Mouse (Mus musculus) induced T-regulatory cell, adult 2 months (primary cell): ENCODE measurements at regions not wholly inside any gene's neighbourhood (a gene's known extent, or its start where the extent isn't known, plus 50 kb on each side); places are given as distances from the start of the nearest gene placed in this dataset.
A peak's percentile ranks its signal among the peaks of the same experiment; 100 is the strongest.

Source experiments
- DNase-seq: peaks from one replicate; pipeline ENCODE4 v3.0.0-alpha.2; 2012; ENCODE audit warnings: low read depth

DNA sequence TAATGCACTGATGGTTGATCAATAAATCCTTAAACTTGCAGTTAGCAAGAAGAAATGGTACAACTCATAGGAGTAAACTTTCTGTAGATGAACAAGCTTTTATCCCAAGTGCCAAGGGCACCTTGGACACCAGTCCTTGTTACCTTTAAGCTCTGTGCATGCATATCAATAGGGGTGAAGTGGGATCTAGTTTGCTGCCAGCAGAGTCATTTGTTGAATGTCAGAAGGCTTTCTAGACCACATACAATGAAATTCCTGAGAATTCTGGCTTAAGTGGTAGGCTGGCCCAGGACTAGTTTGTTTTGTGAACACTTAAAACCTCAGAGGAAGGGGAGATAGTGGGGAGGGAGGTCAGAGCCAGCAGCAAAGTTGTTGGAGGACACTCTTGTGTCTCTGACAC lies 437.9 kb upstream of the 4930412O13Rik start:
- DNase-seq = no peak

DNA sequence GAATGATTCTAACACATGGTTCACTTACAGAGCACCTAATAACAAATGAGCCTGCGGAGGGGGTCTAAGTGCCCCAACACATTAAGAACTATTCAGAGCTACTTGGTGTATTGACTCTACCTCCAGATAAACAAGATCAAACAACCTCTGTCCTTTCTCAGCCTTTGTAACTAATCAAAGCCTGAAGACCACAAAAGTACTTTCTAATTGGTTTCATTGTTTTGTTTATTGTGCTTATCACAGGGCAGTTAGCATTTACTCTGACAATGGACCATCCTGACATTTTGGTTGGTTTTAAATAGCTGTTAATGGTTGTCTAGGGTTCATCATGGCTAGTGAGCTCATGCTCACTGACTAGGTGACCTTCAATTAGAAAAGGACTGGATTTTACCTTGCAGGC lies 435.2 kb upstream of the 4930412O13Rik start:
- no peak for DNase-seq

DNA sequence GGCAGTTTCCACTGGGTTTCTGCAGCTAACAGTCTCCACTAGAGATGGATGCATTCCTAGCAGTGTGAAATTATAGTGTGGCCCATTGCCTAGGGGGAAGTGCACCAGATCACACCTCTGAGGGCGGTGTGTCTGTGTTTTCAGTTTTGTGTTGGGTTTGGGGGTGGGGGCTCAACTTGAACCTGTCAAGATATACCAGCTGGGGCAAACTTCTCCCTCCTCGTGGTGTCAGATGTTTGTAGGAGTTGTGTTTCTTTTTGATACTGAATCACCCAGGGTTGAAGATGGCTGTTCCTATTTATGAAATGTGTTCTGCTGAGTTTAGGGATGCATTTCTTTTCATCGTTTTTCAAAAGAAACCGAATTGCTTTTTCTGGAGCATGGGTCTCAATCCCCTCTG lies 416.6 kb upstream of the 4930412O13Rik start:
- no peak for DNase-seq

DNA sequence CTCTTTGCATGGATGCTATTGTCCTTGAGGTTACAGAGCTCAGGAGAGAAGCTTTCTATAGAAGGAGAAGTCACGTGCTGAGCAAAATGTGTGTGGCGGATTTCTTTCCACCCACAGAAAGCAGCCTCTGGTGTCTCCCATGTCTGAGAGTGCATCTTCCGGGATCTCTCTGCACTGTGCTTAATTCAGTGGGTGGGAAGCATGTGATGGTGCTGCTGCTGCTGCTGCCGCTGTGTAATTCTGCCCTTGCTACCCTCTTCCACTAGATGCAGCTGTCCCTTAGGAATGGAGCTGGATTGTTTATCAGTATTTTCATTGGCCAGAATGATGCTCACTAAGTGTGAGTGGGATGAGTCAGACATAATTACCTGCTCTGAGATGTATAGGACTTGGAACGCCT lies 416.2 kb upstream of the 4930412O13Rik start:
- DNase-seq = no peak

DNA sequence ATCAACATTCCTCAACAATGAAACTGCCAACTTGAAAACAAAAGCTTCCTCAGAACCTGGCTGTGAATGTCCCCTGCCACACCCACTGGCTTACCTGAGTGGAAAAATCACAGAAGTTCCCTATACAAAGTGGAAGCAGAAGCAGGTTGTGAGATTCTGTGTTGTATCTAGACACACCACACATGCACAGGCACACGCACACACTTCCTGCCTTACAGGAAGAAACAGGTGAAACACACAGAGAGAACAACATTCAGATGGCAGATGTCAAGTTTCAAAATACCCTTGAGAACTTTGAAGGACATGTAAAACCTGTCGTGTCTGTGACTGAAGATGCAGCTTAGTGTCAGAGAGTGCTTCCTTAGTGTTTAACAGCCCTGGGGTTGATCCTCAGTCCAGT lies 413.5 kb upstream of the 4930412O13Rik start:
- peak; percentile 26 for DNase-seq

DNA sequence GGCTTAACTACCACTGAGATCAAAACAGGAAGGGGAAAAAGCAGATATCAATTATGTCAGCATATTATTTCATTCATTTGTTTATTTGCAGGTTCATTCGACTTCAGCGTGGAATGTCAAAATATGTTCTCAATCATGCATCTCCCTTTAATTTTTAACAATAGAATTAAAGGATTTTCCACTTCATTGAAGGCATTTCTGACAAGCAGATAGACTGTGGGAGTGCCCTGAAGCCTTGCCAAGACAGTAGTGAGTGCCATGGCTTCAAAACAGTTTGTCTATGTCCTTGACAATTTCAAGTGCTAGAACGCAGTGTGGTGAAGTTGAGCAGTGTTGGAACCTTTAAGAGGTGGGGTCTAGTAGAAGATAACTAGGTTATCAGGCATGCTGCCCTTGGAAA lies 412.4 kb upstream of the 4930412O13Rik start:
- no peak for DNase-seq

DNA sequence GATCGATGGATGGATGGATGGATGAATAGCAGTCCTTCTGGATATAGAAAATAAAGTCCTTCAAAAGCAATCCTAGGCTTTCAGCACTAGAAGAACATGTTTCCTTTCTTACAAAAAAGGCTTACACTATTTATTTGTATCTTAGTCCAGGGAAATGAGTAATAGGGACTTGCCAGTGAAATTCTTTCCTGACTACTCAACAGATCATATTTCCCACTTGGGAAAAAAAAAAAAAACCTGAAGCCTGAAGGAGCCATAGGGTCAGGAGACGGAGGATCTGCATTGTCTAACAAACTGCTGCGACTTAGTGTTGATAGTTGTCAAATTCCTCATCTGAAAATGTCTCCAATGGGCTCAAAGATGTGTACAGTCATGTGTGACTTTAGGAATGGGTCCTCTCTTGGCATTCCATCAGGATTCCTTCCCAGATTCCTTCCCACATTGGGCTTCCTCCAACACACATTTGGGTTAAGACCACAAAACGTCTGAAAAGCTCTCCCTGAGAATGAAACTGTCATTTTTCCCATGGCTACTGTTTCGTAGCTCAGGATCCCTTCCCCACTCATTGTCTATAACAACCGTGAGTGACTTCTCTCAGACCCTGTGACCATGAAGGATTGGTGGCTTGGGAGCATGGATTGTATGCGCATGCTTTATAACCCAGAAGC lies 399.2 kb upstream of the 4930412O13Rik start:
- no peak for DNase-seq

DNA sequence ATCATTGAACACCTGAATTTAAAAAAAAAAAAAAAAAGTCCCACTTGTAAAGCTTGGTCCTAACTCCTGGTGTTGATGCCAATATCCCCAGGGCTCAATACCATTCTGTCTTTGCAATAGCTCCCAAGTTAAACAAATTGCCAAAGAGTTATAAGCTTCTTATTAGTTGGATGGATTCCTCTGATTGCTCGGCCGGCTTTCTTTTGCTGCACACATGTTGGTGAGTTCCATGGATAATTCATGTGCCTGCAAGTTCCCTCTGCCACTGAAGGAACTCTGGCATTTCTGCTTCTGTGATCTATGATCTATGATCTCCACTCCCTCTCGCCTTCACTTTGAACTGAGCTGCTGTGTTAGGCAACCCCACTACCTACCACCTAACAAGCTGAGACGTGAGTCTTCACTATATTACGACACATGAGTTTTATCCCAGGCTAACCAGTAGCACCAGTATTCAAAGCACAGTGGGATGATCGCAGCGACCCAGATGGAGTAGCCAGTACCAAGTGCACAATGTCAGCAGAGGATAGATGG lies 393.6 kb upstream of the 4930412O13Rik start:
- DNase-seq = no peak

DNA sequence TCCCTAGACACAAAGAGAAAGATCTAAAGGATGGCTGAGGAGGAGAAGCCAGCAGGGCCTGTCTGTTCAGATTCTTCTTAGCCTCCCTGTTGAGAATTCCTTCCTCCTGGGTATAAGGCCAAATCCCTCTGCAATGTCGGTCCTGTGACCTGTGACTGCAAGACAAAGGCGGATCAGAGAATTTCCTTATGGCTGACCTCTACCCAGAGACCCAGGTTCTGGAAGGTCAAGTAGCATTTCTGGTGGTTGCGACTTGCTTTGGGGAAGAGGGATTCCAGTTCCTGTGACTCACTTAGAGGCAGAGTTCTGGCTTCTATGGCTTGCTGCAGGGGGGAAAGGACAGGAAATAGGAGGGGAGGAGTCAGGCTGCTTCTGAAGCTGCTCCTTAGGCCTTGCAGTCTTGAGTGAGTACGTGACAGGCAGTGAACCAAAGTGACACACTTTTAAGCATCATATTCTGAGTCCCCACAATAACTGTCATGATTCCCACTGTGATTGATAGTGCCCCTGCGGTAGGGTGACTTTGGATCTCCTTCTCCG lies 387.4 kb upstream of the 4930412O13Rik start:
- DNase-seq = peak; percentile 41

DNA sequence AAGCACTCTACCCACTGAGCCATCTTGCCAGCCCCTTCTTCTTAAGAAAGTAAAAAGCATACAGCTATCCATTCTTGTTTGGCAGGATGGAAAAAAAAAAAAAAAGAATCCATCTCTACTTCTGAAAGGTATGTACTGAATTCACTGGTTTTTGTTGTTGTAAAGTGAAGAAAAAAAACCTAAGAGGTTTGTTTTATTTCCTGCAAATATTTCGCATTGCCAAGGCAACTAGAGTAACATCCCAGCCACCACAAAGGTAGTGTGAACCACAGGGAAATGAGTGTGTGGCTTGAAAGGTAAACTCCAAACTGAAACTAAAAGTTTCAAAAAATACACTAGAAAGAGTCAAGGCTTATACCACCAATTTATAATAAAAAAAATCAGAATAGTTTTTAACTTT lies 361.0 kb upstream of the 4930412O13Rik start:
- peak; percentile 86 for DNase-seq

DNA sequence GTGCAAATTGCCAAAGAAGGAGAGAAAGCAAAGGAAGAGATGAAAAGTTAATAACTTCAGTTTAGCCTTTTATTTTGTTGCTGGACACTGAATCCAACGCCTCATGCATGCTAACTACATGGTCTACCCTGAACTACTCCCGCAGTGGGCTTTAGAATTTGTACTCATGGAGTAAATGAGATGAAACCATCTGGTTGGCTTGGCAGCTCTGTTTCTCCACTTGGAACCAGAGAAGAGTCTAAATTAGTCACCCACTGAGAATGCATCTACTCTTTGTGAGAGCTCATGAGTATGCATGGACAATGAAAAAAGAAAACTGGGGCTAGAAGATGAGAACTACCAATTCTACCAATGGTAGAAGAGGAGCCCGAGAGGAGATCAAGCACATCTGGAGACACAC lies 355.1 kb upstream of the 4930412O13Rik start:
- DNase-seq = no peak

DNA sequence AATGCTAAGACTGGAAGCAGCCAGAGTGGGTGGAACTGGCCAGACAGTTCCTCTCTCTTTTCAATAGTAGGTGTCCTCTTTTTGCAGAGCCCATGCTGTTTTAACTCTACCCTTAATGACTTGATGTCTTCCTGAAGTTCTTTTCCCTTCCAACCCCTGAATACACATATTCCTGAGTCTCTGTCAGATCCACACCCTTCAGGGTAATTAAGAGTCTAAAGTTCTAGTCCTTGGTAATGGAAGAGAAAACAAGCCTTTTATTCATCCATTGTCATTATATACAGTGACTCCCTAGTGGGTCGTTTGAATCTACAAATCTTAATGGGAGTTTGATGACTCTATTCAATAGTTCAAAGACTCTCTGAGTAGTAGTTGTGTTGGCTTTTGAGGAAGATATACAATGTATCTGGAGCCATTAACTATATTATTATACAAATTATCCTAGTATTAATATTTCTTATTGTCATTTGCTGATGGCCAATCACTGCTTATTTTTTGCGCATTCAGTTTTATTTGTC lies 345.9 kb upstream of the 4930412O13Rik start:
- DNase-seq = no peak

DNA sequence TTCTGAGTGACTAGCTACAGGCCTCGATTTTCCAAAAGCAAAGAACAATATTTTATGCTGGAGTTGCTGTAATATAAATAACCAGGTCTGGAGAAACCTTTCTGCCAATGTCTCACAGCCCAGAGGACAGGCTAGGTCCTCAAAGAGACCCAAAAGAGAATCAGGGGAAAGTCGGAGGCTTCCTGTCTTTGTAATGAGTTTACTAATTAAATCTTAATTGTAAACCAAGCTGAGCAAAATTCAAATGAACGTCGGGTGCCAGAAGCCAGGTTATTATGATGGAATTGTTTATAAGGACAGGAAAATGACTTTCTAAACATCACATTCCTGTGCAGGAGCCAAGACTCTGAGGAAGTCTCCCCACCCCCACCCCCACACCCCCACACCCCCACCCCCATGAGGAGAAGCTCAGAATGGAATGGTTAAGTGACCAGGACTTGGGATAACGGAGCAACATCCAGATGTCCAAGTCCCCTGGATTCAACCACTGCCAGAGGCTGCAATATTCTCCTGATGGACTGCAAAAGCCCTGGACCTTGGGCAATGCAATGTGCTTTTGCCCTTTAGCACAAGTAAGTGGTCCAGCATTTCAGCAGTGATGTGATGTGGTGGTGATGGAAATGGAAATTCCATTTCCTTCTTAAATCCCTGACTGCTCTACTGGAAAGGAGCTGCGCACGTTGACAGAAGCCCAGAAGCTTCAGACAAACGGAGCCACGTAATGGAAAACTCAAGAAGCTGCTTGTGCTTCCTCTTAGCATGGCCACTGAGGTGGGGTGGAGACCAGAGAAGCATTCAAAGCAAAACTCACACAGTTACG lies 333.1 kb upstream of the 4930412O13Rik start:
- DNase-seq = peak; percentile 16

DNA sequence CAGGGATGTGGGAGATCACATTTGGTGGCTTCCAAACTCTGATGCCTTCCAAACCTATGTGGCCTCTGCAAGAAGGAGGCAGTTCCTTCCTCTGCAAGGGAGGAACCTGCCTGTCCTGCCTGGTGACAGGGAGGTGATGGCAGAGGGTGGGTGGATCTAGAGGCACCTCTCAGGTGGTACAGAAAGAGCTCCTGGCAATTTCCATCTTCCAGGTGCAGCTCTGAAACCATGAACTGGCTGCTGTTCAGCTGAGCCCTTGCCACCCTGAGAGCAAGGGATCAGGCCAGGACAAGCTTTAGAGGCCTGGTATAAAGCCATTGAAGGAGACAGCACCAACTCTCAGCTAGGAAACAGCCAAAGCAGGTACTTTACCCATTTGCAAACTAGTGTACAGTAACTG lies 327.7 kb upstream of the 4930412O13Rik start:
- DNase-seq = no peak

DNA sequence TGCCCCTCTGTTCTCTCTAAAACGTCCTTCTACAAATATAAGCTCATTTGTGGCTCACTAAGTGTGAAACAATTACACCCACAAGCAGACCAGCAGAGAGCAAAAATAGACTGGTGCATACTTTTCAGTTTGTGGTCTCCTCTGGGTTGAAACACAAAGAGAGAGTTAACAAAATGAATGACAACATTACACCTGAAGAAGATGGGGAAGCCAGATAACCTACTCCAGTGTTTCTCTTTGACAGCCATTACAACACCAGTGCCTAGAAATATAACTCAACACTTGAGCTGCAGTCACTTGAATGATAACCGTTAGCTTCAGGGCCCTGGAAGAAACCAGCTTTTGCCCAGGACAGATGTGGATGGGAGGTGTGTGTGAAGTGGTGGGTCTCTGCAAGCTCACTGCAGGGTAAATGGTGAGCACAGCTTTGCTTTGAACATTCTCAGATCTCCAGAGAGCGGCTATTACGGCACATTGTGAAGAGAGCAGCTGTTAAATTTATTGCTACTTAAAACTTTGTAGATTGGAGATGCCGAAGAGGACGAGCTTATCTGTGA lies 316.5 kb upstream of the 4930412O13Rik start:
- peak; percentile 68 for DNase-seq

DNA sequence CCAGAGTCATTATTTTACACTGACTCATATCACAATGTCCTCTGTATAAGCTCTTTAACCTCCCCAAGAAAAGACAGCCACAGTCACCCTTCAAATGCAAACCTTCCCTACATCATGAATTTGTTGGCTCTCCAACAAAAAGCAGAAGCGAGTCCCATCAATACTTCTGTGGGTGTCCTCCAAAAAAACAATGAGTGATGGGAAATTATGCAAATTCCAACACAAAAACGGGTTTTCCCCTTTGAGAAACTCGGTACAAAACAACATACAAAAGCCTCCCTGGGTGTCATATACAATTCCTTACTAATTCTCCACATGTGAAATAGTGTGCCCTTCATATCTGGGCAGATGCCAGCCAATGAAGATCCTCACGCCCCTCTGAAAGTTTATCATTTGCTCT lies 311.8 kb upstream of the 4930412O13Rik start:
- peak; percentile 58 for DNase-seq

DNA sequence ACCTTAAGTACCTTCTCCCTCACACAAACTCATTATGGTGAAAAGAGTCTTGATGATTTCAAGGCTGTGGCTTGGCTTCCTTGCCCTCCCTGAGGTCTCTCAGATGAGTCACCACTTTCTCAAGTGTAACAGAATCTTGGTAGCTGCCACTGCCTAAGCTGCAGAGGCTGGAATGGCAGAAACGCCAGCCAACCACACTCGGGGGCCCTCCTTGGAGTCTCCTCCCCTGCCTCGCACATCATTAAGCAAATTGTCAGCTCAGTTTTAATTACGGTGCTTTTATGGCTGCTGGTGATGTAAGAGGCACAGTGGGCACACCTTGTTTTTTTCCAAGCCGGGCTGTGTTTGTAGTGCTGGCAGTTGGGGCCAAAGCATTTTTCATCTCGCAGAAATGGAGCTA lies 306.9 kb upstream of the 4930412O13Rik start:
- peak; percentile 70 for DNase-seq

DNA sequence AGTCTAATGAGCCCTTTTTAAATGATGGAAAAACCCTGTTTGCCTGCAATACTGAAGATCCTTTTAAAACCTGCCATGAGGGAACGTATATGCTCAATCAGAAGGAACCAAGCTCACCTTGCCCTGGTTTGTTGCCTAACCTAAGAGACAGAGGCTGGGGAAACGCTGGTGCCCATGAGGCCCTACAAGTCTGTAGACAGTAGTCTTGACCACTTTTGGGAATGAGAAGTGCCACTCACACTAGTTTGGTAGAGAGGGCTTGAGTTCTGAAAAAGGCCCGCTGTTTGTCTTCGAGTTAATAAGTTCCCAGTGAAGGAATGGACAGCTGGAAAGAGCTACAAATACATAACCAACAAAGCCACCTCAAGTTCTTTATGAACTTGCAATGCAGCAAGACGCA lies 306.4 kb upstream of the 4930412O13Rik start:
- DNase-seq = no peak

DNA sequence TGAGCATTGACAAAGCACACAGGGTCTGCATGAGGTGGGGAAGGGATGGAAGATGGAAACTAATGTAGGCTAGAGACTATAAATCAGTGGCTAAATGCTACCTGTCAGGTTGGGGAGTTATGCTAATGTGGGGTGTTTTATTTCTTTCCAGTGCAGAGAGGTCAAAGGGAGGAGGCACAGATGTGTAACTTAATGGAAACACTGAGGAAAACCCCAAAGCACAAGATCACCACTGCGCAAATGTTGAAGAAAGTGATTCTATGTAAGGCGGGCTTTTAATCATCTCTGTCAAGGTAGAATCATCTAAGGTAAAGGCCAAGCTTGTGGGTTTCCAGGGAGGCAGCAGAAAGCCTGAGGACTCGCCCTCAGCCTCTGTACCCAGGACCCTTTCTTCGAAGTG lies 303.2 kb upstream of the 4930412O13Rik start:
- DNase-seq = peak; percentile 84

DNA sequence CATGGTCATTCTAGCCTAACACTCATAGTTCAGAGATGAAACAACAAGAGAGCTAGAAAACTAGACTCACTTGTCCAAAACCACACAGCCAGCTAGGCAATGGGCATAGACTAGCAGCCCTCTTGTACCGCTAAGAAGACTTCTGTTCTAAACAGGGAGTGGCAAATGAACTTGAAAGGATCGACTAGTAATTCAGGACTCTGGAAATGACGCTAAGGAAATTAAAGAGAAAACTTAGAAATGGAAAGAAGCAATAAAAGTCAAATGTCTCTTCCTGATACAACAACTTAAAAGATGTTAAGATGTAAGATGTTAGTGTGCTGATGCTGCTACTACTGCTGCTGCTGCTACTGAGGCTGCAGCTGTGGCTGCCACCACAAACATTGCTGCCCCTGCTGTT lies 293.7 kb upstream of the 4930412O13Rik start:
- peak; percentile 64 for DNase-seq

DNA sequence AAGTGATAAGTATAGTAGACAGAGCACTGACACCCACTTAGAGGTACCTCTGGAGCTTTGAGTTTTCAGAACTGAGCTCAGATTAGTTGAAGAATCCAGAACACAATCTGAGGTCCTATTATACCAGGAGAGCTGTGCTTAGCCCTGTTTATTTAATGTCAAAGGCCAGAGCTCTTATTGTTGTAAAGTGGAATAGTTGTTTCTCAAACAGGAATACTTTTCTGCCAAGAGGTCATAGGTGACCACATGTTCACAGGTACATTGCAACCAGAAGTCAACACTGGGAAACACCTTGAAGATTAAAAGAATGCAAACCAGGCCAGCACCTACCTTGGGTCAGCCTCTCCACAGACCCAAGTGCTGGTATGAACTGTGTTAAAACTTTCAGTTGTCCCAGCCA lies 291.9 kb upstream of the 4930412O13Rik start:
- no peak for DNase-seq

DNA sequence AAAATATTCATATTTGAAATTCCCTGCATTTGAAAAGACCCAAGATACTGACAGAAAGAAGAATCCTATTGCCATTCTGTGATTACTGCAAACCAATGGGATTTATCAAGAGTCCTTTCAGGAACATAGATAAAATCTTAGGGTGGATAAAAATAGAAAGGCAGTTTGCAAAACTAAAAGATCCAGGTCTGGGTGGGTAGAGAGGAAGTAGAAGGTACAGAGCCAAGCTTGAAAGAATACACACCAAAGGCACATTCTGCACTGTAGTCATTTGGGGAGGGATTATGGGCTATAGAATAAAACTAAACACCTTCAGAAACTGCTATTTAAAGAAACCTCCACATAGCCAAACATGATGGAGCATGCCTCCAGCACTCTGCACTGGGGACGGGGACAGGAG lies 288.5 kb upstream of the 4930412O13Rik start:
- peak; percentile 29 for DNase-seq

DNA sequence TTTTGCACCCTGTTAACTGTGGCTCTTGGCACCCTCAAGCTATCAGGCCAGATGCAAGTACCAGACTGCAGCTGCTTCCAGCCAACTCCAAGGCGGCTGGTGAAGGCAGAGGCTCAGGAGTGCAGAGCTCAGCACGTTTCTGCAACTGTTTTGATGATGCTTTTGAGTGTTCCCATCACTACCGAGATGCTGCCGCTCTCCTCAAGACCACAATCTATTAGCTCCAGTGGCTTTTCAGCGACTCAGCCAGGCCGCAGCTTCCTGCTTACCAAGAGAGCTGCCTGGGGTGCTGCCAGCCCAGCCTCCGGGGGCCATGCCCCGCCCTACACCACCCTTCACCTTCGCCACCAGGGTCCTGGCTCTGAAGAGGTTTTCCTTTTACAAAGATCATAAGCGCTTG lies 287.1 kb upstream of the 4930412O13Rik start:
- peak; percentile 92 for DNase-seq
